Comparison of ENCODE assay signal across 15 mouse cellular contexts in the genomic region with DNA sequence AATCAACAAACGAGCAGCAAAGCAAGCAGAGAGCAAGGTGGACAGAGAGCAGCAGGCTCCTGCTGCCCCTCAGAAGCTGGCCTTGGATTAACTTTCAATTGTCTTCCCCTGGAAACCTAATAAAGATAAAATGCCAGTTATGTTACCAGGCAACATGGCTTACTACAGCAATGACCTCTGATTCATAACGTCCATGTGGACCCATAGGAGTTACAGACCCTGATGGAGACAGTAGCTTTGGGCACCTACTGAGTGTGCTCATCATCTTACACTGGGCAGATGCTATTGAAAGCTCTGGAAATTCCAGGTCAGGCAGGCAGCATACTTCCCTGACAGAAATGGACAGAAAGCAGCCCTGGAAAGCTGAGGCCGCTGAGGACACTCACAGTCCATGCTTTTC.
A peak's percentile ranks its signal among the peaks of the same experiment; 100 is the strongest.
DNase-seq lines count a peak whose midpoint lies in the region; ATAC-seq and TF ChIP-seq lines count a peak whose summit lies in the region.
"Had no signal": no experiment of that assay in that cellular context is flagged by ENCODE, and none has a peak within 500 bp of the region (broad histone marks: within the 10 kb centered on the region; RNA-seq: fewer than 3 reads in every experiment).

No protein-coding gene starts in this region.

- H3K27me3 ChIP-seq in heart, adult 2 months (ENCODE audit: control insufficient read depth, insufficient read depth, low read length) = no peaks in the 10 kb centered on the region
- H3K27me3 ChIP-seq in kidney, embryonic 16.5 days (ENCODE audit: insufficient read depth, low read length) = no peaks in the 10 kb centered on the region
- no peaks in the 10 kb centered on the region for H3K27me3 ChIP-seq in intestine, embryonic 16.5 days (replicated peaks; ENCODE audit: control insufficient read depth, insufficient read depth, low read length)

- no peak overlapping the region for H3K4me2 ChIP-seq in kidney, embryonic 16.5 days (replicated peaks; ENCODE audit: low read depth, low read length)
- H3K4me2 ChIP-seq in intestine, embryonic 16.5 days (ENCODE audit: low read depth, low read length) = no peak overlapping the region

- peak overlapping the region; percentile 54 for H3K27ac ChIP-seq in heart, adult 2 months
- peak overlapping the region; percentile 14; the same call in 1 of the 2 replicates for H3K27ac ChIP-seq in kidney, embryonic 16.5 days (ENCODE audit: low read length)
- peak overlapping the region; percentile 1; the same call in 1 of the 2 replicates for H3K27ac ChIP-seq in intestine, embryonic 16.5 days (ENCODE audit: low read length)

- no peak for TF ChIP-seq CTCF in heart, adult 2 months (IDR thresholded peaks at IDR 0.05)

- peaks cover 18% of the 10 kb centered on the region for H3K4me1 ChIP-seq in heart, adult 2 months (ENCODE audit: control insufficient read depth, insufficient read depth, low read length)
- peaks cover 17% of the 10 kb centered on the region for H3K4me1 ChIP-seq in kidney, embryonic 16.5 days (ENCODE audit: insufficient read depth, low read length)
- H3K4me1 ChIP-seq in intestine, embryonic 16.5 days (ENCODE audit: control insufficient read depth, insufficient read depth, low read length) = peaks cover 11% of the 10 kb centered on the region

- no peaks in the 10 kb centered on the region for H3K9me3 ChIP-seq in kidney, embryonic 16.5 days (ENCODE audit: low read length)
- H3K9me3 ChIP-seq in intestine, embryonic 16.5 days (ENCODE audit: control insufficient read depth, low read length) = no peaks in the 10 kb centered on the region

- no peak for DNase-seq in heart, adult 2 months
- no peak for DNase-seq in heart, postnatal 14 days
- no peak for DNase-seq in kidney, adult 11 months
- DNase-seq in MN1 (ENCODE audit: low spot score) = peak; percentile 24
- no peak for DNase-seq in embryo, embryonic 10 days (ENCODE audit: low spot score)
- DNase-seq: B cell, adult 2 months; cerebellum, adult 11 months; lung, adult 2 months; right cerebral cortex, postnatal 25 days; thymus, postnatal 4 days had no signal

- WGBS in heart, adult 2 months = 20% methylated on average over 3 of the region's 3 CpGs
- WGBS in kidney, embryonic 16.5 days = 51% methylated on average over 3 of the region's 3 CpGs
- 47% methylated on average over 3 of the region's 3 CpGs for WGBS in intestine, embryonic 16.5 days

- no peak overlapping the region; the same call in 1 of the 2 replicates for H3K9ac ChIP-seq in heart, adult 2 months (ENCODE audit: low read depth, low read length)
- H3K9ac ChIP-seq in kidney, embryonic 16.5 days (replicated peaks; ENCODE audit: low read length) = no peak overlapping the region
- H3K9ac ChIP-seq in intestine, embryonic 16.5 days (ENCODE audit: low read depth, low read length) = no peak overlapping the region

- peaks cover 14% of the 10 kb centered on the region; the same call in 1 of the 2 replicates for H3K36me3 ChIP-seq in heart, adult 2 months (ENCODE audit: control insufficient read depth, insufficient read depth, low read length)
- peaks cover 4% of the 10 kb centered on the region; the same call in 1 of the 2 replicates for H3K36me3 ChIP-seq in kidney, embryonic 16.5 days (ENCODE audit: insufficient read depth, low read length)
- no peaks in the 10 kb centered on the region for H3K36me3 ChIP-seq in intestine, embryonic 16.5 days (ENCODE audit: control insufficient read depth, insufficient read depth, low read length)

- TF ChIP-seq EP300 in heart, adult 2 months (IDR thresholded peaks at IDR 0.05; ENCODE audit: insufficient read depth, low read depth, low read length) = no peak

- H3K4me3 ChIP-seq in heart, adult 2 months = no peak overlapping the region
- H3K4me3 ChIP-seq in kidney, embryonic 16.5 days (ENCODE audit: low read length) = no peak overlapping the region
- no peak overlapping the region for H3K4me3 ChIP-seq in intestine, embryonic 16.5 days (ENCODE audit: low read length)

- TF ChIP-seq POLR2A in heart, adult 2 months (IDR thresholded peaks at IDR 0.05; ENCODE audit: insufficient read depth, low read depth, low read length) = no peak

- intact Hi-C loops in heart, adult 2 months (cut with DNase I) = no loop called here
- intact Hi-C loops in heart, postnatal 14 days (cut with DNase I) = no loop called here

- H3K79me2 ChIP-seq in heart, adult 2 months (replicated peaks; ENCODE audit: control insufficient read depth, insufficient read depth, low read length) = peaks cover 3% of the 10 kb centered on the region

- ATAC-seq in kidney, embryonic 16.5 days (ENCODE audit: low FRiP score, low TSS enrichment) = no peak
- no peak; the same call in 1 of the 2 replicates for ATAC-seq in intestine, embryonic 16.5 days
- ATAC-seq in frontal cortex, adult (ENCODE audit: low TSS enrichment) = no peak
- ATAC-seq: hindbrain, embryonic 16.5 days; midbrain, embryonic 16.5 days had no signal

Comparison
In these comparisons a context has a peak if more than half of its experiments do, and no peak if none do; other contexts are left out.
1. H3K27ac ChIP-seq: peak in every context shown above with its lines; median percentile 54 in heart, adult 2 months; 14 in kidney, embryonic 16.5 days; 1 in intestine, embryonic 16.5 days.